Mouse (Mus musculus) urinary bladder, postnatal 10 days (tissue): Measurements from ENCODE around the gene Ackr4.

ENCODE experiments used
- DNase-seq: peaks from one replicate; pipeline ENCODE4 v3.0.0; 2022; ENCODE audit warnings: low spot score

The Ackr4 gene

GRCm38 (mm10) chr9:104039742-104040141 is 87.0 kb downstream of the Ackr4 start:
- DNase-seq, result no peak

GRCm38 (mm10) chr9:104039031-104039695 is 87.6 kb downstream of the Ackr4 start:
- no peak for DNase-seq

GRCm38 (mm10) chr9:104038266-104038665 is 88.5 kb downstream of the Ackr4 start:
- DNase-seq, result no peak

GRCm38 (mm10) chr9:104035261-104036015 is 91.3 kb downstream of the Ackr4 start:
- peak; percentile 34 for DNase-seq

- DNase-seq, result no peak
Measured at GRCm38 (mm10) chr9:104034718-104035117, 92.0 kb downstream of the Ackr4 start.

- no peak for DNase-seq
Measured at GRCm38 (mm10) chr9:104034231-104034630, 92.5 kb downstream of the Ackr4 start.
